Mouse (Mus musculus): ENCODE data around the gene Asb14.
A peak's percentile ranks its signal among the peaks of the same experiment; 100 is the strongest.

Gene Asb14

GRCm38 (mm10) chr14:26894392-26894791, at the start of gene Asb14:
TSS of gene Asb14 (plus strand) at chr14:26894557.
- DNase-seq (ENCODE audit: low read depth, low spot score), result no peak

- DNase-seq (ENCODE audit: low read depth, low spot score), result peak; percentile 57
Measured at GRCm38 (mm10) chr14:26853053-26853452, 41.3 kb upstream of the Asb14 start.

DNA sequence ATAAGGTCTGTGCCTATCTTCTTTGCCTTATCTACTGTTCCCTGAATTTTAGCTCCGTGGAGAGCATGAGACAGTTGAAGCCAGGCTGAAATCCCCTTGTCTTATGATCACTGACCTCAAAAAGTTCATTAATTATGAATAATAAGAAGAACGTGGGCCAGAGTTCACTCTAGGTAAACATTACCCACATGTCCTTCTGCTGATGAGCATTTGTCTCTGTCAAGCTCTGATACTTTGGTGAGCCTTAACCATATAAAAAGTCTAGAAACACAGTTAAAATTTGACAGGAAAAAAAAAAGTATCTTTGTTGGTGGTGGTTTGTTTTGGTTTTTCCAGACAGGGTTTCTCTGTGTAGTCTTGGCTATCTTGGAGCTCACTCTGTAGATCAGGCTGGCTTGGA, 40.3 kb upstream of the Asb14 start:
- DNase-seq (ENCODE audit: low read depth, low spot score), result no peak

DNA sequence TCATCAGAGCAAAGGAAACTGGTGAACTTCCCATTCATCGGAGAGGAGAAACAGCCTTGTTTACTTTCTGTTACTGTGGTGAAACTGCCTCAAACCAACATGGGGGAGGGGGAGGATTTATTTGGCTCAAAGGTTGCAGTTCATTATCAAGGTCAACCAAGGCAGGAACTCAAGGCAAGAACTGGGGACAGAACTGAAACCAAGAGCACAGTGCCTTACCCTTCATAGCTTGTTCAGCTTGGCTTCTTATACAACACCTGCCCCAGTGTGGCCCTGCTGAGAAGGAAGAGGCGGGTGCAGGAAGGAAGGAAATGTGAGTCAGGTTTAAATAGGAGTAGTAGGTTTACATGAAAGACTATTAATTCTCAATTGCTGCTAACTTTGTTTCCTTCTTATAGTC, 36.0 kb upstream of the Asb14 start:
- peak; percentile 34 for DNase-seq (ENCODE audit: low read depth, low spot score)

DNA sequence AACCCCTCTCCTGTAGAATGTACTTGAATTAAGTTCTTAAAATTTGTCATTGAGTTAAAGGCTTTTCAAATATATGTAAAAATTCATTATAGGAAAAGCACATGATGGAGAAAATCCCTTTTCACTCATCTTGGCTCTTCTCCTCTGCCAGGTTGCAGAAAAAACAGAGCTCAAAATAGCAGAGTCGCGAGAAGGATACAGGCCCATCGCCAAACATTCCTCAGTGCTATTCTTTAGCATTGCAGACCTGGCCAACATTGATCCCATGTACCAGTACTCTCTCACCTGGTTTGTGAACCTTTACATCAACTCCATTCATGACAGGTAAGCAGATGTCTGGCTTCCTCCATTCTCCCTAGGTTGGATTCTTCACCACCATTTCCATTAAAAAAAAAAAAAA, 35.3 kb upstream of the Asb14 start:
- no peak for DNase-seq (ENCODE audit: low read depth, low spot score)

- peak; percentile 92 for DNase-seq (ENCODE audit: low read depth, low spot score)
Measured at GRCm38 (mm10) chr14:26867356-26867755, 27.0 kb upstream of the Asb14 start.

DNA sequence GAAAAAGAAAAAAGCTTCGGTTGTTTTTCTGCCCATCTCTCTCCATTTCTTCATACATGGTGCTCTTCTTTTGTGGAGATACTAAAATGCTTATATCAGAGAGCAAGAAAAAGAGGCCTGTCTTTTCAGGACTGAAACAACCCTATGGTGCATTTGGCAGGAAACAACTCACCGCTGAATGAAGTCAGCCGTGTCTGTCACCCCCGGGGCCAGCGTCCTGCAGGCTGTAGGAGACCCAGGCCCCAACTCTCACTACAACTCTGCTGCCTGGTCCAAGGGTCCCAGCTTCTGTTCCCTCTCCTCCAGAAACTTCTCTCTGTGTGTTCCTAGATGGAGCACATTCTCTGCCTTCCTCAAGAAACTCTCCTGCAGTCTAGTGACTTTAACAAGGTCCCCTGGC, 26.1 kb upstream of the Asb14 start:
- no peak for DNase-seq (ENCODE audit: low read depth, low spot score)

GRCm38 (mm10) chr14:26878756-26879155, 15.6 kb upstream of the Asb14 start:
- DNase-seq (ENCODE audit: low read depth, low spot score), result no peak

GRCm38 (mm10) chr14:26879976-26880375, 14.4 kb upstream of the Asb14 start:
- DNase-seq (ENCODE audit: low read depth, low spot score), result peak; percentile 61

DNA sequence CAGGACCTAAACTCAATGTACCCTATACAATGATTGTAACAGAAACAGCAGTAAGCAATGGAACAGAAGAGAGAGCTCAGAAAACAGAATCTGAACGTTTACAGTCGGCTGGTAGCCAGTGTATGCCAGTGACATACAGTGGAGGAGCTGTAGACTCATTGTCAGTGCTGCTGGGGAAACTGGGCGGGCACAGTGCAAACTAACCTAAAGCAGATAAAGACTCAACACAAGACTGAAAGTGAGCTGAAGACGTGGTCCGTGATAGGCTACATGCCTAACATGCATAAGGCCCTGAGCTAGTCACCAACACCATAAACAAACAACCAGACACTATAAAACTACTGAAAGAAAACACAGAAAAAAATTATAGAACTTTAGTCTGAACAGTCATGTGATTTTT, 12.7 kb upstream of the Asb14 start:
- no peak for DNase-seq (ENCODE audit: low read depth, low spot score)

GRCm38 (mm10) chr14:26887244-26887643, 7.1 kb upstream of the Asb14 start:
- DNase-seq (ENCODE audit: low read depth, low spot score), result no peak

DNA sequence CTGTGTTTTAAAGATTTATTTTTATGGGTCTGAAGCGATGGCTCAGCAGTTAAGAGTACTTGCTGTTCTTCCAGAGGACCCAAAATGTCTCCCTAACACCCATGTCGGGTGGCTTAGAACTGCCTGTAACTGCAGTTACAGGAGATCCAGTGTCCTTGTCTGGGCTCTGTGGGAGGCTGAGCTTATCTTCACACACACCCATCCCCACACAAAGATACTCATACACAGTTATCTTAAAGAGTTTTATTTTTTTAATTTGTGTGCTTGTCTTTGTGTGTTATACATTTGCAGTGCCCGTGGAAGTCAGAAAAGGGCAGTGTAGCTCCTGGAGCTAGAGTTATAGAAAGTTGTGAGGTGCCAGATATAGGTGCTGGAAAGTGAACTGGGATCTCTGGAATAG, 3.6 kb upstream of the Asb14 start:
- no peak for DNase-seq (ENCODE audit: low read depth, low spot score)

- DNase-seq (ENCODE audit: low read depth, low spot score), result no peak
Measured at GRCm38 (mm10) chr14:26899490-26899889, 5.1 kb downstream of the Asb14 start.

- peak; percentile 24 for DNase-seq (ENCODE audit: low read depth, low spot score)
Measured at GRCm38 (mm10) chr14:26900893-26901292, 6.5 kb downstream of the Asb14 start.

DNA sequence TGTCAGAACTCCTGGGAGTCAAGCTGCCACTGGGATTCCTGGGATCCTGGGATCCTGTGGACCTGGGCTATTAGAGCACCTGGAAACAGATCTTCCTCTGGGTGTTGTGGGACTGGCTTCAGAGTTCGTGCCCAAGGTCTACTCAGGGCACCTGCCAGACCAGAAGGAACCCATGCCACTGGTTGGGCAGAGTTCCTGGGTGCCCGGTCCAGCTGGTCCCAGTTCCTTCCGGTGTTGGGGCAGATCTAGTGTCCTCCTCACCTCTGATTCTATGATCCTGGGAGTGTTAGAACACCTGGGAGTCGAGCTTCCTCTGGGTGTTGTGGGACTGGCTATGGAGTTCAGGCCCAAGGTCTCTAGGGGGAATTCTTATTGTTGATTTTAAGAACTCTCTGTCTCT, 13.0 kb downstream of the Asb14 start:
- no peak for DNase-seq (ENCODE audit: low read depth, low spot score)

DNA sequence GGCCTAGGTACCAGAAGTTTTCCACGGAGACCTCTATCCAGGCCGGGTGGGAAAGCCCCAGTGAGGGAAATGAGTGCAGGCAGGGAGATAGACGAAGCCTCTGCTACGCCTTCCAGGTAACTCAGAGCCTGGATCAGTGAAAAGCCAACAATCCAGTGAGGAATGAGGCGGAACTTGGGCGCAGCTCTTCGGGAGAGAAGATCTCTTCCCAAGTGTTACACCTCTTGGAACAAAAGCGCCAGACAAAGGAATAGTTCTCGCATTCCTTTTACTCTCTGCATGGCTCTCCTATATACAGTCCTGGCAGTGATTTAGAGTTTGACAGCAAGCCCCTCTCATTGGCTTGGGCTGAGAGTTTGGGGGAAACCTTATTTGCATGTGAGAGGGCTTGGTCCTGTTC, 16.1 kb downstream of the Asb14 start:
- peak; percentile 87 for DNase-seq (ENCODE audit: low read depth, low spot score)

DNA sequence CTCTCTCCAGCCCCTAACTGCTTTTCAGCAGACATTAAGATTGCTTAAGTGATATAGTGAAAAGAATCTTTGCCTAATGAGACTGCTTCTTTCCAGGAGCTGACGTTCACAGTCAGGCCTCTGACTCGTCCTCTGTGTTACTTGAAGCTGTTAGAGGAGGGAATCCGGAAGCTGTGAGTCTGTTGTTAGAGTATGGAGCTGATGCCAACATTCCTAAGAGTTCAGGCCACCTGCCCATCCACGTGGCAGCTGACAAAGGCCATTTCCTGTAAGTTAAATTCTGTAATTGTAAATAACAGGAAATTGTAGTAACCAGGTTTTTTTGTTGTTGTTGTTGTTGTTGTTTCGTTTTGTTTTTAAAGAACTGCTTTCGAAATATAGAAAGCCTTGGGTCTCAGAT, 16.8 kb downstream of the Asb14 start:
- peak; percentile 54 for DNase-seq (ENCODE audit: low read depth, low spot score)

DNA sequence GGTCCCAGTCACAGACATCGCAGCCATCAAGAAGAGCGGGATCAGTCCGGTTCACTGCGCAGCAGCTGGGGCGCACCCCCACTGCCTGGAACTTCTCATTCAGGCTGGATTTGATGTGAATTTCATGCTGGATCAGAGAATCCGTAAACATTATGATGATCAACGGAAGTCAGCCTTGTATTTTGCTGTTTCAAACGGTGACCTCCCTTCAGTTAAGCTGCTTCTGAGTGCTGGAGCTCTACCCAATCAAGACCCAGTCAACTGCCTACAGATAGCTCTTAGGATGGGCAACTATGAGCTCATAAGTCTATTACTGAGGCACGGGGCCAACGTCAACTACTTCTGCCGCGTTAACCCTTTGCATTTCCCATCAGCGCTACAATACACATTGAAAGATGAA, 17.5 kb downstream of the Asb14 start:
- DNase-seq (ENCODE audit: low read depth, low spot score), result peak; percentile 16

DNA sequence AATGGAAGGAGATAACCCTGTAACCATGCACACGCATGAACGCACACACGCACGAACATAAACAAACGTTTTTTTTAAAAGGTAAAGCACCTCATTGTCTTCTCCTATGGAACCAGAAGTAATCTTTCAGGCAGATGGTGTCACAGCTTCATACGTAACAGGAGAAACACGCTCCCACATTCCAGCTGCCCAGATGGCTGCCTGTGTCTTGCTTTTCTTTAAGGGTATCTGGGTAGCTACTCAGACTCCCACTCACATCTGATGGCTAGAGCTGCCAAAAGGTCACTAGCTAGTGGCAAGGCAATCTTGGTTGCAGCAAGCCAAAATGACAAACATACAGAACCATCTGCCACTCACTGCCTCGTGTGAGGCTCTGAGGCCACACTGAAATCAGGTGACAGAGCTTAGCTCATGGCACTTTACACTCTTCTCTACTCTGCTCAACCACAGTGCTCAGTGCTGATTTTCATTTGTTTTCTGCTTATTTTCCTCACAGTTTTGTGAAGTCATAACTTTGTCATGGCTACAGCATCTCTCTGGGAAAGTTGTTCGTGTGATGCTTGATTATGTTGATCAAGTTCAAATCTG, 19.4 kb downstream of the Asb14 start:
- no peak for DNase-seq (ENCODE audit: low read depth, low spot score)

- no peak for DNase-seq (ENCODE audit: low read depth, low spot score)
Measured at GRCm38 (mm10) chr14:26919310-26919709, 25.0 kb downstream of the Asb14 start.

GRCm38 (mm10) chr14:26923702-26924421, 29.5 kb downstream of the Asb14 start:
- DNase-seq (ENCODE audit: low read depth, low spot score), result no peak

GRCm38 (mm10) chr14:26934891-26935290, 40.5 kb downstream of the Asb14 start:
- no peak for DNase-seq (ENCODE audit: low read depth, low spot score)

GRCm38 (mm10) chr14:26935558-26935957, 41.2 kb downstream of the Asb14 start:
- no peak for DNase-seq (ENCODE audit: low read depth, low spot score)

DNA sequence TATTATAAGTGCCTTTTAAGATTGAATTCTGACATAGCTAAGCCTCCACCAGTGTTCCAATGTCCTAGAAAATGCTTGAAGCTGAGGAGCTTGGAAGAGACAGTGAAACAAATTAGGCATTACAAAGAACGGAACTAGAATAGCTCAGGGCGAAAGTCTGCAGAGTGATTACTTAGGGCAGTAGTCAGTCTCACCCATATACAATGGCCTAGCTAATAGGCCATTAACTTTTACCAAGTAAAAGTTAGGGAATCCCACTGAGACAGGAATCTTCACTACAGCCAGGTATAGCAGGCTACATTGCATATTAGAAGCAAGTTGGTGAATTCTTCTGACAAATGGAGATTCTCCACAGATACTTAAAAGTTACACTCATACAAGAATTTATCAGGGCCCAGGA, 61.8 kb downstream of the Asb14 start:
- DNase-seq (ENCODE audit: low read depth, low spot score), result peak; percentile 73

Data from ZHBTc4 (cell line).